Mouse (Mus musculus) frontal cortex, adult 2 months (tissue): ENCODE data around the gene Ulk3. TPM values are rescaled to one million over a fixed set of nuclear protein-coding genes. Genes with fewer than 3 reads are reported as not detected.
A peak's percentile ranks its signal among the peaks of the same experiment; 100 is the strongest.

Experiments used
- DNase-seq, 2 experiments: peaks; one replicate each; pipeline ENCODE4 v3.0.0; 2022; ENCODE audit warnings: low spot score in 1 of 2; ENCODE audit errors: extremely low spot score in 1 of 2
- polyA plus RNA-seq: library from polyadenylated mRNA; depleted of rRNA; stranded (reverse); fragments of >200 nt; gene quantifications from 2 replicates; pipeline ENCODE4 v1.2.3, GENCODE M21; 2012

Ulk3 gene
- polyA plus RNA-seq, 1 experiment = 53.0 TPM

GRCm38 (mm10) chr9:57565741-57566221 is 23.5 kb upstream of the Ulk3 start:
- DNase-seq = peak; percentile 60 to 73

GRCm38 (mm10) chr9:57566846-57567245 is 22.4 kb upstream of the Ulk3 start:
- DNase-seq = no peak

- DNase-seq = no peak
Measured at GRCm38 (mm10) chr9:57568500-57568899, 20.8 kb upstream of the Ulk3 start.

GRCm38 (mm10) chr9:57574397-57574796 is 14.9 kb upstream of the Ulk3 start:
- DNase-seq = no peak

- DNase-seq = no peak
Measured at GRCm38 (mm10) chr9:57575577-57575976, 13.7 kb upstream of the Ulk3 start.

- DNase-seq = no peak
Measured at GRCm38 (mm10) chr9:57577144-57577849, 12.0 kb upstream of the Ulk3 start.

GRCm38 (mm10) chr9:57584991-57585390 is 4.3 kb upstream of the Ulk3 start:
- DNase-seq = no peak

GRCm38 (mm10) chr9:57590726-57591125 is 1.5 kb downstream of the Ulk3 start:
- peak in 1 of 2 experiments; percentile 63 for DNase-seq

- DNase-seq = peak in 1 of 2 experiments; percentile 37
Measured at GRCm38 (mm10) chr9:57593454-57594173, 4.4 kb downstream of the Ulk3 start.

- no peak for DNase-seq
Measured at GRCm38 (mm10) chr9:57594174-57594509, 4.9 kb downstream of the Ulk3 start.

GRCm38 (mm10) chr9:57597265-57597664 is 8.0 kb downstream of the Ulk3 start:
- no peak for DNase-seq

GRCm38 (mm10) chr9:57597929-57598382 is 8.7 kb downstream of the Ulk3 start:
- DNase-seq = no peak

GRCm38 (mm10) chr9:57598851-57599563 is 9.8 kb downstream of the Ulk3 start:
- DNase-seq = no peak

GRCm38 (mm10) chr9:57600620-57601352 is 11.5 kb downstream of the Ulk3 start:
- DNase-seq = no peak

- peak in 1 of 2 experiments; percentile 72 for DNase-seq
Measured at GRCm38 (mm10) chr9:57601353-57601706, 12.1 kb downstream of the Ulk3 start.

GRCm38 (mm10) chr9:57602098-57602497 is 12.8 kb downstream of the Ulk3 start:
- DNase-seq = no peak

GRCm38 (mm10) chr9:57604875-57605274 is 15.6 kb downstream of the Ulk3 start:
- peak in 1 of 2 experiments; percentile 48 for DNase-seq

- DNase-seq = no peak
Measured at GRCm38 (mm10) chr9:57605503-57605902, 16.3 kb downstream of the Ulk3 start.

- DNase-seq = no peak
Measured at GRCm38 (mm10) chr9:57606139-57606851, 17.0 kb downstream of the Ulk3 start, which contains the start of gene Cplx3. Gene Cplx3, minus strand, starts transcription at chr9:57606281.

- DNase-seq = no peak
Measured at GRCm38 (mm10) chr9:57609803-57610202, 20.6 kb downstream of the Ulk3 start.
